Mouse (Mus musculus): ENCODE measurements around the gene Qser1.

- TF ChIP-seq GABPA (IDR thresholded peaks at IDR 0.05; ENCODE audit: low read depth, low read length) = no peak
- no peak; the same call in 1 of the 2 replicates for TF ChIP-seq UBTF (IDR thresholded peaks at IDR 0.05; ENCODE audit: borderline replicate concordance, insufficient read depth, low read depth, low read length)
- peak; percentile 19; the same call in 1 of the 2 replicates for TF ChIP-seq GATA1 (IDR thresholded peaks at IDR 0.05; ENCODE audit: low read depth, low read length)
- TF ChIP-seq POLR2A (IDR thresholded peaks at IDR 0.05; ENCODE audit: control insufficient read depth in 1 of 2, insufficient read depth in 1 of 2, low read depth in 1 of 2, low read length in 2 of 2, poor library complexity in 1 of 2) = peak in 1 of 2 experiments; percentile 77; a peak in 3 of 4 replicates
- TF ChIP-seq CTCF (IDR thresholded peaks at IDR 0.05 in 2 of 3, conservative IDR thresholded peaks at IDR 0.05 in 1 of 3; ENCODE audit: control insufficient read depth in 1 of 3, insufficient read depth in 1 of 3, low read depth in 2 of 3, low read length in 3 of 3, poor library complexity in 1 of 3, severe bottlenecking in 1 of 3) = no peak
Measured at GRCm38 (mm10) chr2:104815561-104816370, 794 bp downstream of the Qser1 start.
